Mouse (Mus musculus): ENCODE results near the gene Mrps7.

Gene Mrps7

DNA sequence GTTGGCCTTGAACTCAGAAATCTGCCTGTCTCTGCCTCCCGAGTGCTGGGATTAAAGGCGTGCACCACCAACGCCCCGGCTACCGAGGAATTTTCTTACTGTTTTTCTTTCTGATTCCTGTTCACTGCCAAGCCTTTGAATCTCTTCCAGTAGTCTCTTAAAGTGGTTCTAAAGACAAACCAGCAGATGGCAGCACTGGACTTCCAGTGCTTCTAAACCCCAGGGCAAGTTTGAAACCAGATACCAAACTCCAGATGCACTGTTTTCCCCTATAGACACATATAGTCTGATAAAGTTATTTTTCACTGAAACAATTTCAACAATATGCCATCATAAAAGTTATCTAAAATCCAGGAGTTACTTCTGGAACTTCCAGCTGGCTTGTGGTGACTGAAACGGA lies 43.7 kb downstream of the Mrps7 start:
- peak in 1 of 2 experiments; percentile 46 for DNase-seq (ENCODE audit: low spot score in 2 of 2)

DNA sequence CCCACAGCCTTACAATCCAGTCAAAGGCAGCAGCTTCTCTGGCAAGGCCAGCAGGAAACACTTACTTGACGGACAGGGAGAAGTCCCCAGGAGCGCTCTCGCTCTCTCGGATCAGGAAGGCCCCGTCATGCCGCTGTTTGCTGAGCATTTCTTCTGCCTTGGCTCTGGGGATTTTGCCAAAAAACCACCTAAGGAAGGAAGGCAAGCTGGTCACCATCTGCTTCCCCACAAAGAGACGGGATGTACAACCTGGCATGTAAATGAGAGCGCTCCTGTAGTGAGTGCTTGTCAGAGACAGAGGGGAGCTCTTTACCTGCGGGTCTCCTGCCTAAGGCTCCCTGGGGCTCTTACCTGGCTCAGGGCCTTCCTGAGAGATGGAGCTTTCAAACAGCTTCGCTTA lies 46.0 kb downstream of the Mrps7 start:
- DNase-seq (ENCODE audit: low spot score in 2 of 2), result no peak

DNA sequence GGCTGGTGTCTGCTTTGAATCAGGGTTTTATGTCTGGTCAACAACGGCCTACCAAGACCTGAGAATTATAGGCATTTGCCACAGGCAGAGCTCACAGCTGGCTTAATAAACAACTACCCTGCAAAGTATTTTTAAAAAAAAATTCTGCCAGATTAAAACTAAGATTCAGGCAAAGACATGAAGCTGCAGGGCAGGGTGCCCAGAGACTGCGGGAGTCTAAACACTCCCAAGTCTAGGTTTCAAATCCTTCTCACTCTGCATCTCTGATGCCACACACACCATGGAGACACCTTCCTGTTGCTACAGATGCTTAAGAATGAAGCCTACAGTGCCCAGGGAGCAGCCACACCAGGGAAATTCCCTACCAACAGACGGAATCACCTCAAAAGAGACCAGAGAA lies 48.0 kb downstream of the Mrps7 start:
- no peak for DNase-seq (ENCODE audit: low spot score in 2 of 2)

DNA sequence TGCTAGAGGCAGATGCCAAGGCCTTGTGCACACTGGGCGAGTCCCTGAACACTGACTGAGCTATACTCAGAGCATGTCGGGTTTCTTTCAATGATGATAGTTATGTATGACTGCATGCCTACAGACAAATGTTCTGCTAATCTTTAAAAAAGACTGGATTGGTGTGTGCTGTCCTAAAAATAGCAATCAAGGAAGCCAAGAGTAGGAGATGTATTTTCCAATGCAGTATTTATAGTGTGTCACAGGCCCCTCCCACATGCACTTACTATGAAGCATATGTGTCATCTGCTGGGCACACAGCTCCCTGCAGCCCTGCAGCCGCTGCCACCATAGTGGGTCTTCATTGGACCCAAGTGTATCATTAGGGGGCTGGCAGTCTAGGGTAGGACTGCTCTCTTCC lies 49.5 kb downstream of the Mrps7 start:
- DNase-seq (ENCODE audit: low spot score in 2 of 2), result no peak

DNA sequence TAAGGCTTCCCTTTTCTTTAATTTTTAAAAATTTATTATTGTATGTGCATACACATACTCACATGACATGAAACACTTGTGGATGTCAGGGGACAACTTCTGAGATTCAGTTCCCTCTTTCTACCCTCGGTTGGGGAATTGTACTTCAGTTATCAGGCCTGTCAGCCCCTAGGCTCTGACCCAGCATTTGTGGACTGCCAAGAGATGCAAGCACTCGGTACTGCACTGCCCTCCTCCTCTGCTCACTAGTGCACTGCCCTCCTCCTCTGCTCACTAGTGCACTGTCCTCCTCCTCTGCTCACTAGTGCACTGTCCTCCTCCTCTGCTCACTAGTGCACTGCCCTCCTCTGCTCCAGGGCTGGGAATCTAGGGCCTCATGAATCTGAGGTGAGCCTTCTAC lies 50.4 kb downstream of the Mrps7 start:
- DNase-seq (ENCODE audit: low spot score in 2 of 2), result no peak

Measured in spleen, postnatal 14 days (tissue).